Mouse (Mus musculus): Measurements from ENCODE around the gene Slc17a5. TPM values are rescaled to one million over a fixed set of nuclear protein-coding genes. Genes with fewer than 3 reads are reported as not detected.

Slc17a5 gene
- polyA plus RNA-seq, 1 experiment from 2014 or later: 16.9 TPM

GRCm38 (mm10) chr9:78531816-78532215 is 56.0 kb downstream of the Slc17a5 start:
- 38% methylated on average over 5 of the region's 5 CpGs for WGBS
- H3K9ac ChIP-seq (replicated peaks; ENCODE audit: low read depth, low read length): no peak overlapping the region
- no peak for ATAC-seq (ENCODE audit: insufficient number of reproducible peaks, insufficient read depth, low FRiP score, low read depth)

GRCm38 (mm10) chr9:78527767-78528381 is 60.0 kb downstream of the Slc17a5 start:
- Histone ChIP-seq H3K9me3 (ENCODE audit: control insufficient read depth, low read depth, low read length) (no peaks in the 10 kb centered on the region), H3K4me3 (ENCODE audit: low read depth, low read length) (peak overlapping the region; percentile 39), H3K27ac (ENCODE audit: low read length) (peak overlapping the region; percentile 78), H3K9ac (replicated peaks; ENCODE audit: low read depth, low read length) (peak overlapping the region; percentile 28; the same call in 1 of the 2 replicates), H3K27me3 (ENCODE audit: control insufficient read depth, insufficient read depth, low read length) (no peaks in the 10 kb centered on the region), H3K36me3 (ENCODE audit: control insufficient read depth, insufficient read depth, low read length) (no peaks in the 10 kb centered on the region), H3K4me2 (replicated peaks; ENCODE audit: low read depth, low read length) (peak overlapping the region; percentile 54), H3K4me1 (ENCODE audit: control insufficient read depth, insufficient read depth, low read length) (no peaks in the 10 kb centered on the region)
- 4% methylated on average over 16 of the region's 16 CpGs for WGBS
- ATAC-seq (ENCODE audit: insufficient number of reproducible peaks, insufficient read depth, low FRiP score, low read depth): peak; percentile 54; the same call in 1 of the 2 replicates

More at GRCm38 (mm10) chr9:78531816-78532215, 56.0 kb downstream of the Slc17a5 start:
- Histone ChIP-seq H3K36me3 (ENCODE audit: control insufficient read depth, insufficient read depth, low read length) (no peaks in the 10 kb centered on the region), H3K27ac (ENCODE audit: low read length) (no peak overlapping the region; the same call in 1 of the 2 replicates), H3K4me1 (ENCODE audit: control insufficient read depth, insufficient read depth, low read length) (no peaks in the 10 kb centered on the region), H3K4me2 (replicated peaks; ENCODE audit: low read depth, low read length) (no peak overlapping the region), H3K9me3 (ENCODE audit: control insufficient read depth, low read depth, low read length) (no peaks in the 10 kb centered on the region), H3K4me3 (ENCODE audit: low read depth, low read length) (no peak overlapping the region), H3K27me3 (ENCODE audit: control insufficient read depth, insufficient read depth, low read length) (no peaks in the 10 kb centered on the region)

GRCm38 (mm10) chr9:78527301-78527761 is 60.5 kb downstream of the Slc17a5 start:
- peak overlapping the region; percentile 78 for H3K27ac ChIP-seq (ENCODE audit: low read length)
- H3K4me1 ChIP-seq (ENCODE audit: control insufficient read depth, insufficient read depth, low read length): no peaks in the 10 kb centered on the region
- H3K36me3 ChIP-seq (ENCODE audit: control insufficient read depth, insufficient read depth, low read length): no peaks in the 10 kb centered on the region
- no peaks in the 10 kb centered on the region for H3K9me3 ChIP-seq (ENCODE audit: control insufficient read depth, low read depth, low read length)
- under 1% methylated on average over 24 of the region's 24 CpGs for WGBS
- peak overlapping the region; percentile 39 for H3K4me3 ChIP-seq (ENCODE audit: low read depth, low read length)
- H3K4me2 ChIP-seq (replicated peaks; ENCODE audit: low read depth, low read length): peak overlapping the region; percentile 54
- H3K27me3 ChIP-seq (ENCODE audit: control insufficient read depth, insufficient read depth, low read length): no peaks in the 10 kb centered on the region
- H3K9ac ChIP-seq (replicated peaks; ENCODE audit: low read depth, low read length): peak overlapping the region; percentile 28; the same call in 1 of the 2 replicates
- ATAC-seq (ENCODE audit: insufficient number of reproducible peaks, insufficient read depth, low FRiP score, low read depth): peak; percentile 87

- Histone ChIP-seq H3K27me3 (ENCODE audit: control insufficient read depth, insufficient read depth, low read length) (no peaks in the 10 kb centered on the region), H3K9me3 (ENCODE audit: control insufficient read depth, low read depth, low read length) (no peaks in the 10 kb centered on the region), H3K36me3 (ENCODE audit: control insufficient read depth, insufficient read depth, low read length) (no peaks in the 10 kb centered on the region), H3K4me1 (ENCODE audit: control insufficient read depth, insufficient read depth, low read length) (0 out of 2 replicates have a peak, but pooled peaks cover 3% of the 10 kb centered on the region), H3K4me3 (ENCODE audit: low read depth, low read length) (no peak overlapping the region), H3K27ac (ENCODE audit: low read length) (no peak overlapping the region), H3K4me2 (replicated peaks; ENCODE audit: low read depth, low read length) (no peak overlapping the region), H3K9ac (replicated peaks; ENCODE audit: low read depth, low read length) (no peak overlapping the region)
- no peak for ATAC-seq (ENCODE audit: insufficient number of reproducible peaks, insufficient read depth, low FRiP score, low read depth)
- 85% methylated on average over 2 of the region's 2 CpGs for WGBS
Measured at GRCm38 (mm10) chr9:78526206-78526605, 61.6 kb downstream of the Slc17a5 start.

GRCm38 (mm10) chr9:78525451-78526135 is 62.2 kb downstream of the Slc17a5 start:
- Histone ChIP-seq H3K9ac (replicated peaks; ENCODE audit: low read depth, low read length) (no peak overlapping the region), H3K4me3 (ENCODE audit: low read depth, low read length) (no peak overlapping the region), H3K4me2 (replicated peaks; ENCODE audit: low read depth, low read length) (no peak overlapping the region), H3K4me1 (ENCODE audit: control insufficient read depth, insufficient read depth, low read length) (peaks cover 5% of the 10 kb centered on the region; the same call in 1 of the 2 replicates), H3K36me3 (ENCODE audit: control insufficient read depth, insufficient read depth, low read length) (no peaks in the 10 kb centered on the region), H3K9me3 (ENCODE audit: control insufficient read depth, low read depth, low read length) (no peaks in the 10 kb centered on the region), H3K27me3 (ENCODE audit: control insufficient read depth, insufficient read depth, low read length) (no peaks in the 10 kb centered on the region), H3K27ac (ENCODE audit: low read length) (no peak overlapping the region)
- no peak for ATAC-seq (ENCODE audit: insufficient number of reproducible peaks, insufficient read depth, low FRiP score, low read depth)
- 85% methylated on average over 17 of the region's 17 CpGs for WGBS

GRCm38 (mm10) chr9:78521689-78522088 is 66.2 kb downstream of the Slc17a5 start:
- peak overlapping the region; percentile 36 for H3K4me3 ChIP-seq (ENCODE audit: low read depth, low read length)
- 33% methylated on average over 14 of the region's 14 CpGs for WGBS
- 0 out of 2 replicates have a peak overlapping the region, but pooled peaks have one; percentile 25 for H3K9ac ChIP-seq (replicated peaks; ENCODE audit: low read depth, low read length)
- no peak for ATAC-seq (ENCODE audit: insufficient number of reproducible peaks, insufficient read depth, low FRiP score, low read depth)
- no peaks in the 10 kb centered on the region for H3K36me3 ChIP-seq (ENCODE audit: control insufficient read depth, insufficient read depth, low read length)
- H3K9me3 ChIP-seq (ENCODE audit: control insufficient read depth, low read depth, low read length): no peaks in the 10 kb centered on the region
- H3K4me2 ChIP-seq (replicated peaks; ENCODE audit: low read depth, low read length): peak overlapping the region; percentile 92
- no peaks in the 10 kb centered on the region for H3K27me3 ChIP-seq (ENCODE audit: control insufficient read depth, insufficient read depth, low read length)
- peaks cover 9% of the 10 kb centered on the region; the same call in 1 of the 2 replicates for H3K4me1 ChIP-seq (ENCODE audit: control insufficient read depth, insufficient read depth, low read length)
- no peak overlapping the region for H3K27ac ChIP-seq (ENCODE audit: low read length)

- peaks cover 9% of the 10 kb centered on the region; the same call in 1 of the 2 replicates for H3K4me1 ChIP-seq (ENCODE audit: control insufficient read depth, insufficient read depth, low read length)
- H3K9me3 ChIP-seq (ENCODE audit: control insufficient read depth, low read depth, low read length): no peaks in the 10 kb centered on the region
- WGBS: 2% methylated on average over 40 of the region's 40 CpGs
- H3K9ac ChIP-seq (replicated peaks; ENCODE audit: low read depth, low read length): peak overlapping the region; percentile 25; the same call in 1 of the 2 replicates
- H3K27me3 ChIP-seq (ENCODE audit: control insufficient read depth, insufficient read depth, low read length): no peaks in the 10 kb centered on the region
- H3K27ac ChIP-seq (ENCODE audit: low read length): peak overlapping the region; percentile 35; the same call in 1 of the 2 replicates
- no peaks in the 10 kb centered on the region for H3K36me3 ChIP-seq (ENCODE audit: control insufficient read depth, insufficient read depth, low read length)
- peak overlapping the region; percentile 92 for H3K4me2 ChIP-seq (replicated peaks; ENCODE audit: low read depth, low read length)
- ATAC-seq (ENCODE audit: insufficient number of reproducible peaks, insufficient read depth, low FRiP score, low read depth): peak; percentile 65
- peak overlapping the region; percentile 36 for H3K4me3 ChIP-seq (ENCODE audit: low read depth, low read length)
Measured at GRCm38 (mm10) chr9:78520780-78521601, 66.8 kb downstream of the Slc17a5 start.
